Mouse (Mus musculus): ENCODE data around the gene Tmem189. TPM values are rescaled to one million over a fixed set of nuclear protein-coding genes. Genes with fewer than 3 reads are reported as not detected.

The Tmem189 gene
- polyA plus RNA-seq, 1 experiment from 2014 or later, result 34.5 TPM

DNA sequence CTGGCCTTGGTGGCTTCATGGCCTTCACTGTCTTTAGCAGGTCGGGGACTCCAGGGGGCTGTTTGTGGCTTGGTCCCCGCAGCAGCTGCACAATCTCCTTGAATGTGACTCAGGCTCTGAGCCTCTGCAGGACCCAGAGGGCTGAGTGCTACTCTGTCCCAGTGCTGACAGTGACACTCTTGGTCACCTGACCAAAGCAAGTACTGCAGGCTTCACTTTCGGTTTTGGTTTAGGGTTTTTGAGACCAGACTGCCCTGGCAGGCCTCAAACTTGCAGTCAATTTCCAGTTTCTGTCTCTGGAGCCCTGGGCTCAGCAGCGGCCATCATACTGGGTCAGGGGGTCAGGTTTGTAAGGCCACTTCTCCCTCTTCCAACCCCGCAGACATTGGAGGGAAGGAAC, 8.3 kb upstream of the Tmem189 start:
- WGBS, result 67% methylated on average over 5 of the region's 5 CpGs

GRCm38 (mm10) chr2:167696143-167696542, 6.5 kb upstream of the Tmem189 start:
- 93% methylated on average over 7 of the region's 7 CpGs for WGBS
- Histone ChIP-seq H3K9ac (no peak overlapping the region), H3K9me3 (0 out of 2 replicates have a peak, but pooled peaks cover 5% of the 10 kb centered on the region), H3K36me3 (replicated peaks) (no peaks in the 10 kb centered on the region), H3K27me3 (peaks cover 13% of the 10 kb centered on the region), H3K4me3 (replicated peaks) (no peak overlapping the region), H3K4me1 (no peaks in the 10 kb centered on the region), H3K27ac (no peak overlapping the region), H3K4me2 (no peak overlapping the region)
- no peak for ATAC-seq (ENCODE audit: low FRiP score)

More for the DNA sequence above, 8.3 kb upstream of the Tmem189 start:
- H3K27me3 ChIP-seq, result no peaks in the 10 kb centered on the region
- no peak for ATAC-seq (ENCODE audit: low FRiP score)
- H3K9ac ChIP-seq, result no peak overlapping the region
- no peak overlapping the region for H3K27ac ChIP-seq
- H3K4me1 ChIP-seq, result no peaks in the 10 kb centered on the region
- H3K9me3 ChIP-seq, result 0 out of 2 replicates have a peak, but pooled peaks cover 5% of the 10 kb centered on the region
- no peaks in the 10 kb centered on the region for H3K36me3 ChIP-seq (replicated peaks)
- H3K4me3 ChIP-seq (replicated peaks), result no peak overlapping the region
- no peak overlapping the region for H3K4me2 ChIP-seq

DNA sequence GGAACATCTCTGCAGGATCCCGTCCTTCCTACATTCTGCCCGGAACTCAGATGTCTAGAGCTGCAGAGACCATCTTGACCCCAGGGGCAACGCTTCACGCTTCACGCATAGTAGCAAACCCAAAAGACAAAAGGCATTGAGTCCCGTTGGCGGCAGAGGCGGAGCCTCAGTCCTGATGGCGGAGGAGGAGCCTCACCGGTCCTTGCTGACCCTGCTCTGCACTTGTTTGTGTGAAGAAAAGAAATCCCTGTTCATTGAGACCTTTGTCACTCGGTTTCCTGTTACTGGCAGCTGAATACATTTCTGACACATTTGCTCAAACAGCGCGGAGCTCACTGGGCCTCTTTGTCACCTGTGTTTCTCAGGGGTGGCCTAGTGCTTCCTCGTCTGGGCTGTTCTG, 5.9 kb upstream of the Tmem189 start:
- Histone ChIP-seq H3K4me3 (replicated peaks) (no peak overlapping the region), H3K9me3 (0 out of 2 replicates have a peak, but pooled peaks cover 5% of the 10 kb centered on the region), H3K36me3 (replicated peaks) (no peaks in the 10 kb centered on the region), H3K4me2 (no peak overlapping the region), H3K9ac (no peak overlapping the region), H3K27ac (no peak overlapping the region), H3K27me3 (peaks cover 20% of the 10 kb centered on the region), H3K4me1 (no peaks in the 10 kb centered on the region)
- 81% methylated on average over 14 of the region's 14 CpGs for WGBS
- ATAC-seq (ENCODE audit: low FRiP score), result no peak

- no peak overlapping the region for H3K4me2 ChIP-seq
- no peaks in the 10 kb centered on the region for H3K36me3 ChIP-seq (replicated peaks)
- peaks cover 23% of the 10 kb centered on the region for H3K27me3 ChIP-seq
- WGBS, result 93% methylated on average over 7 of the region's 7 CpGs
- ATAC-seq (ENCODE audit: low FRiP score), result no peak
- H3K9ac ChIP-seq, result no peak overlapping the region
- peaks cover under 1% of the 10 kb centered on the region for H3K4me1 ChIP-seq
- no peak overlapping the region for H3K4me3 ChIP-seq (replicated peaks)
- H3K27ac ChIP-seq, result no peak overlapping the region
- H3K9me3 ChIP-seq, result 0 out of 2 replicates have a peak, but pooled peaks cover 5% of the 10 kb centered on the region
Observed at GRCm38 (mm10) chr2:167694963-167695362, 5.3 kb upstream of the Tmem189 start.

GRCm38 (mm10) chr2:167694244-167694643, 4.6 kb upstream of the Tmem189 start:
- ATAC-seq (ENCODE audit: low FRiP score), result no peak
- 78% methylated on average over 1 of the region's 1 CpGs for WGBS
- Histone ChIP-seq H3K4me2 (no peak overlapping the region), H3K27ac (no peak overlapping the region), H3K4me1 (peaks cover 8% of the 10 kb centered on the region), H3K9me3 (0 out of 2 replicates have a peak, but pooled peaks cover 5% of the 10 kb centered on the region), H3K27me3 (peaks cover 31% of the 10 kb centered on the region), H3K4me3 (replicated peaks) (no peak overlapping the region), H3K9ac (no peak overlapping the region), H3K36me3 (replicated peaks) (no peaks in the 10 kb centered on the region)

DNA sequence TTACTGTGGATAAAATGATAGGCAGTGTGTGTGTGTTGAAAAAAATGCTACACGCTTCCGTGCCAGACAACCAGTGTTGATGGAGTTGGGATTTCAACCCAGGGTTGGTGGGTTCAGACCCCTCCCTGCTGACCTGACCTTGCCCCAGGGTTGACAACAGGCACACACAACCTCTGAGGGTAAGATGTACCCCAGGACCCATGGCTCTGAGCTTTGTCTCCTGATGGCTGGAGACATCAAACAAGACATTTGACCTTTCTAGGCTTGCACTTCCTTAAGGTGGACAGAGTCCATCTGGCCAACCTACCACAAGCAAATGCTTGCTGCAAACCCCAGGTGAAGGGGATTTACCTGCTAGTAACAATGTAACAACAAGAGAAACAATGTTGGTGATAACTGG, 3.9 kb upstream of the Tmem189 start:
- H3K9me3 ChIP-seq, result 0 out of 2 replicates have a peak, but pooled peaks cover 5% of the 10 kb centered on the region
- H3K4me1 ChIP-seq, result peaks cover 13% of the 10 kb centered on the region
- no peak overlapping the region for H3K4me2 ChIP-seq
- H3K27me3 ChIP-seq, result peaks cover 38% of the 10 kb centered on the region
- no peak overlapping the region for H3K27ac ChIP-seq
- no peak overlapping the region for H3K9ac ChIP-seq
- no peaks in the 10 kb centered on the region for H3K36me3 ChIP-seq (replicated peaks)
- no peak overlapping the region for H3K4me3 ChIP-seq (replicated peaks)
- WGBS, result 86% methylated on average over 2 of the region's 2 CpGs
- ATAC-seq (ENCODE audit: low FRiP score), result no peak

GRCm38 (mm10) chr2:167692831-167693230, 3.2 kb upstream of the Tmem189 start:
- no peak overlapping the region for H3K9ac ChIP-seq
- 0 out of 2 replicates have a peak, but pooled peaks cover 5% of the 10 kb centered on the region for H3K9me3 ChIP-seq
- H3K27ac ChIP-seq, result no peak overlapping the region
- WGBS, result 65% methylated on average over 3 of the region's 3 CpGs
- H3K4me3 ChIP-seq (replicated peaks), result no peak overlapping the region
- ATAC-seq (ENCODE audit: low FRiP score), result no peak
- H3K4me2 ChIP-seq, result no peak overlapping the region
- H3K36me3 ChIP-seq (replicated peaks), result no peaks in the 10 kb centered on the region
- H3K4me1 ChIP-seq, result peaks cover 16% of the 10 kb centered on the region
- H3K27me3 ChIP-seq, result peaks cover 45% of the 10 kb centered on the region

- Histone ChIP-seq H3K27me3 (peaks cover 52% of the 10 kb centered on the region), H3K9ac (no peak overlapping the region), H3K4me1 (peaks cover 16% of the 10 kb centered on the region), H3K9me3 (0 out of 2 replicates have a peak, but pooled peaks cover 5% of the 10 kb centered on the region), H3K4me3 (replicated peaks) (no peak overlapping the region), H3K4me2 (no peak overlapping the region), H3K27ac (no peak overlapping the region), H3K36me3 (replicated peaks) (no peaks in the 10 kb centered on the region)
- no peak for ATAC-seq (ENCODE audit: low FRiP score)
- WGBS, result 85% methylated on average over 14 of the region's 14 CpGs
Observed at GRCm38 (mm10) chr2:167691871-167692661, 2.4 kb upstream of the Tmem189 start.

DNA sequence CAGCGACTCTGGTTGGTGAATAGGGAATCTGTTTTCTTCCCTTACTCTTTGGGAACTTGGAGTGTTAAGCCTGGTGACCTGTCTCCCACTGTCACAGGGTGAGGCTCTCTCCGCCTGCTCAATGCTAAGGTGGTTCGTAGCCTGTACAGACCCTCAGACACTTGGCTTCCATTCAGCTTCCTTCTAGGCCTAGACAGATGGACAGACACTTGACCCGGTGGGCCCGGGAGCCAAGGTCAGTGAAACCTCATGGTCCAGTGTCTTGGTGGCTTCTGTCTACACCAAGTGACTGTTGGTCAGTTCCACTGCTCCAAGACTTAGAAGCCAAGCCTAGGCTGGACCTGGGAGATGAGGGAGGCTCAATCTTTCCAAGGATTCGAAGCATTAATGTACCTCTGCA, 1.8 kb upstream of the Tmem189 start:
- peaks cover 16% of the 10 kb centered on the region for H3K4me1 ChIP-seq
- H3K4me2 ChIP-seq, result no peak overlapping the region
- H3K27ac ChIP-seq, result no peak overlapping the region
- H3K27me3 ChIP-seq, result peaks cover 59% of the 10 kb centered on the region
- no peaks in the 10 kb centered on the region for H3K36me3 ChIP-seq (replicated peaks)
- no peak for ATAC-seq (ENCODE audit: low FRiP score)
- H3K9me3 ChIP-seq, result 0 out of 2 replicates have a peak, but pooled peaks cover 5% of the 10 kb centered on the region
- 87% methylated on average over 6 of the region's 6 CpGs for WGBS
- no peak overlapping the region for H3K4me3 ChIP-seq (replicated peaks)
- H3K9ac ChIP-seq, result no peak overlapping the region

DNA sequence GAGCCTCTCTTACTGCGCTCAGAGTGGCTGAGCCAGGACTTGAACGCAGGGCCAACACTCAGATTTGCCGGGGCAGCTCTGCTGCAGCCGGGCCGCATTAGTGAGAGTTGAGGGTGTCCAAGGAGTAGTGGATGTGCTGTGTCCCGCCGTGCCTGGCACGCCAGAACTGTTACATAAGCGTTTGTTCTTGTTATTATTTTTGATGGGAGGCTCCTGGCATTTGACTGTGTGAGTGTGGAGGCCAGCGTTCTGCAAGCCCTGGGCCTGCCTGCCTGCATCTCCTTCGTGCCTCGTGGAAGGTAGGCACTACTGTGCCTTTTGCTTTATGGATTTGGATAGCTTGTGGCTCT, 1.3 kb upstream of the Tmem189 start:
- H3K4me1 ChIP-seq, result peaks cover 16% of the 10 kb centered on the region
- H3K36me3 ChIP-seq (replicated peaks), result no peaks in the 10 kb centered on the region
- peaks cover 64% of the 10 kb centered on the region for H3K27me3 ChIP-seq
- WGBS, result 83% methylated on average over 12 of the region's 12 CpGs
- H3K9me3 ChIP-seq, result 0 out of 2 replicates have a peak, but pooled peaks cover 5% of the 10 kb centered on the region
- H3K9ac ChIP-seq, result no peak overlapping the region
- H3K4me2 ChIP-seq, result no peak overlapping the region
- no peak overlapping the region for H3K4me3 ChIP-seq (replicated peaks)
- ATAC-seq (ENCODE audit: low FRiP score), result no peak
- H3K27ac ChIP-seq, result no peak overlapping the region

DNA sequence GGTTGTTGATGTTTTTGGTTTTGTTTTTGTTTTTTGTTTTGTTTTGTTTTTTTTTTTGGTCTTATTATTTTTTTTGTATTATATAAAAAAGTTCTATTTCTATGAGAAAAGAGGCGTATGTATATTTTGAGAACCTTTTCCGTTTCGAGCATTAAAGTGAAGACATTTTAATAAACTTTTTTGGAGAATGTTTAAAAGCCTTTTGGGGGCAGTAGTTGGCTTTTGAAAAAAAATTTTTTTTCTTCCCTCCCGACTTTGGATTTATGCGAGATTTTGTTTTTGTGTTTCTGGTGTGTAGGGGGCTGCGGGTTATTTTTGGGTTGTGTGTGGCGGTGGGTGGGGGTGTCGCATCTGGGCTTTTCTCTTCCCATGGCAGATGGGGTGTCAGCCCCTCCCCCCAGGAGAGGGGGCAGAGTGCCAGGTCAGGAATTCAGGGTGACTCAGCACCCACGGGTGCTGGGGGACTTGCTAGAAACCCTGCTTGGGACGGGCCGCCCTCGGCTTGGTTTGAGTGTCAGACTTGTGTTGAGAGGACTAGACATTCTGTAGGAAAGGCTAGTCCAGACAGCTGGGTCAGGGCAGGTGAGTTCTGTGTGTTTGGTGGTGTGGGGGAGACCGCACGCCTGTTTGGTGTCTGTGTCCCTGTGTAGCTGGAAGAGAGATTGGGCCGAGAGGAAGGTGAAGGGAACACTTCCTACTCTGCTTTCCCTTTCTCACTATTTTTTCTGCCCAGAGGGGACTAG, 768 bp upstream of the Tmem189 start:
- no peaks in the 10 kb centered on the region for H3K36me3 ChIP-seq (replicated peaks)
- 62% methylated on average over 15 of the region's 15 CpGs for WGBS
- peaks cover 69% of the 10 kb centered on the region for H3K27me3 ChIP-seq
- H3K4me2 ChIP-seq, result peak overlapping the region; percentile 94
- H3K4me1 ChIP-seq, result peaks cover 16% of the 10 kb centered on the region
- no peak for ATAC-seq (ENCODE audit: low FRiP score)
- peak overlapping the region; percentile 67 for H3K4me3 ChIP-seq (replicated peaks)
- no peak overlapping the region for H3K27ac ChIP-seq
- H3K9me3 ChIP-seq, result 0 out of 2 replicates have a peak, but pooled peaks cover 2% of the 10 kb centered on the region
- H3K9ac ChIP-seq, result no peak overlapping the region
